Mouse (Mus musculus) spleen, adult 2 months (tissue): ENCODE measurements at regions not wholly inside any gene's neighbourhood (a gene's known extent, or its start where the extent isn't known, plus 50 kb on each side); places are given as distances from the start of the nearest gene placed in this dataset.

ENCODE experiments used
- CTCF ChIP-seq: fragments of 200-500 bp; IDR thresholded peaks from 2 replicates; pipeline ENCODE4 v1.5.1; 2011; ENCODE audit warnings: mild to moderate bottlenecking, inconsistent platforms; ENCODE audit not compliant: insufficient read depth, insufficient read length, insufficient replicate concordance; ENCODE audit errors: extremely low read depth
- POLR2A ChIP-seq: fragments of 200-500 bp; IDR thresholded peaks from 2 replicates; pipeline ENCODE4 v1.6.1; 2011; ENCODE audit warnings: low read depth, low read length, inconsistent platforms

GRCm38 (mm10) chrX:12409319-12409718, 178.3 kb upstream of the Atp6ap2 start:
- TF ChIP-seq CTCF = no peak
- no peak for TF ChIP-seq POLR2A
